Mouse (Mus musculus) midbrain, embryonic 12.5 days (tissue): ENCODE results near the gene Klhl2. TPM values are rescaled to one million over a fixed set of nuclear protein-coding genes. Genes with fewer than 3 reads are reported as not detected.

Experiments used
- ATAC-seq: fragments of 200-750 bp; cut with Nextera tagmentation; 2 replicates; pipeline ENCODE4 v1.8.0; 2017; ENCODE audit warnings: low read depth, moderate TSS enrichment, moderate library complexity; ENCODE audit not compliant: low FRiP score
- H3K27ac ChIP-seq: fragments of 300-500 bp; sonication (generic); replicated peaks from 2 replicates; pipeline ENCODE4 v1.5.1; 2016; ENCODE audit warnings: mild to moderate bottlenecking
- H3K27me3 ChIP-seq: fragments of 300-500 bp; sonication (generic); 2 replicates; pipeline ENCODE4 v1.6.1; 2016; ENCODE audit warnings: mild to moderate bottlenecking
- H3K36me3 ChIP-seq: fragments of 300-500 bp; sonication (generic); 2 replicates; pipeline ENCODE4 v1.6.1; 2016
- H3K4me1 ChIP-seq: fragments of 300-500 bp; sonication (generic); 2 replicates; pipeline ENCODE4 v1.6.1; 2016
- H3K4me2 ChIP-seq: fragments of 300-500 bp; sonication (generic); replicated peaks from 2 replicates; pipeline ENCODE4 v1.6.1; 2016; ENCODE audit warnings: mild to moderate bottlenecking, moderate library complexity
- H3K4me3 ChIP-seq: fragments of 300-500 bp; sonication (generic); 2 replicates; pipeline ENCODE4 v1.5.1; 2016; ENCODE audit warnings: mild to moderate bottlenecking
- H3K9ac ChIP-seq: fragments of 300-500 bp; sonication (generic); replicated peaks from 2 replicates; pipeline ENCODE4 v1.6.1; 2016; ENCODE audit warnings: mild to moderate bottlenecking, moderate library complexity
- H3K9me3 ChIP-seq: fragments of 300-500 bp; sonication (generic); 2 replicates; pipeline ENCODE4 v1.6.1; 2016; ENCODE audit warnings: mild to moderate bottlenecking
- WGBS: fragments of 180-500 bp; shearing (Covaris S2); methylation state at CpG from one replicate; pipeline ENCODE4 v1.1.7; 2016; 5-methylcytosine and 5-hydroxymethylcytosine counted together
- polyA plus RNA-seq: library from polyadenylated mRNA; unstranded; fragments of >200 nt; fragmentation: Nextera tagmentation; extraction: Ambion mirVana; gene quantifications from 2 replicates; pipeline ENCODE4 v1.2.1, GENCODE M21; 2016

The Klhl2 gene
- polyA plus RNA-seq, 1 experiment from 2014 or later = 24.3 TPM

DNA sequence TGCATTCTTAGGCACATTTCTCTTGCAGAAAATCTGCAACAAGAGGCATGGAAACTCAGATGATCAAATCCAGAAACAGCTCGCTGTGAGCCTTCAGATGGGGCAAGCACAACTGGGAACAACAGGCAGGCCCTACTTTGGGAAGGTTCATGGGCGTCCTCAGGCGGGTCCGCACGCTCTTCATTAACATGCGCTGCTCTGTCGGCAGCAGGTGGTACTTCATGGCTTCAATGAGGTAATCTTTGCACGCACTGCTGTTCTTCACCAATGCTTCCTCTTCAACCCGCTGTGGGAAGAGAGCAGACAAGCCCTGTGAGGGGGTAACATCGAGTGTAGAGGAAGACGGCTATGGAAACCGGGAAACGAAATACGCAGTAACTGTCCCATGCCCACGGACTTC lies 91.9 kb downstream of the Klhl2 start:
- no peak overlapping the region for H3K27ac ChIP-seq
- H3K27me3 ChIP-seq = no peaks in the 10 kb centered on the region
- no peaks in the 10 kb centered on the region for H3K9me3 ChIP-seq
- no peak overlapping the region for H3K9ac ChIP-seq
- H3K4me1 ChIP-seq = no peaks in the 10 kb centered on the region
- H3K36me3 ChIP-seq = peaks cover 30% of the 10 kb centered on the region
- no peak overlapping the region for H3K4me2 ChIP-seq
- 93% methylated on average over 15 of the region's 15 CpGs for WGBS
- H3K4me3 ChIP-seq = no peak overlapping the region
- no peak for ATAC-seq

- WGBS = 92% methylated on average over 10 of the region's 10 CpGs
- H3K4me1 ChIP-seq = no peaks in the 10 kb centered on the region
- H3K4me3 ChIP-seq = no peak overlapping the region
- no peak overlapping the region for H3K27ac ChIP-seq
- H3K27me3 ChIP-seq = no peaks in the 10 kb centered on the region
- H3K4me2 ChIP-seq = no peak overlapping the region
- no peak overlapping the region for H3K9ac ChIP-seq
- no peaks in the 10 kb centered on the region for H3K9me3 ChIP-seq
- no peak for ATAC-seq
- H3K36me3 ChIP-seq = peaks cover 28% of the 10 kb centered on the region
Observed at GRCm38 (mm10) chr8:64746215-64747058, 103.4 kb downstream of the Klhl2 start.

DNA sequence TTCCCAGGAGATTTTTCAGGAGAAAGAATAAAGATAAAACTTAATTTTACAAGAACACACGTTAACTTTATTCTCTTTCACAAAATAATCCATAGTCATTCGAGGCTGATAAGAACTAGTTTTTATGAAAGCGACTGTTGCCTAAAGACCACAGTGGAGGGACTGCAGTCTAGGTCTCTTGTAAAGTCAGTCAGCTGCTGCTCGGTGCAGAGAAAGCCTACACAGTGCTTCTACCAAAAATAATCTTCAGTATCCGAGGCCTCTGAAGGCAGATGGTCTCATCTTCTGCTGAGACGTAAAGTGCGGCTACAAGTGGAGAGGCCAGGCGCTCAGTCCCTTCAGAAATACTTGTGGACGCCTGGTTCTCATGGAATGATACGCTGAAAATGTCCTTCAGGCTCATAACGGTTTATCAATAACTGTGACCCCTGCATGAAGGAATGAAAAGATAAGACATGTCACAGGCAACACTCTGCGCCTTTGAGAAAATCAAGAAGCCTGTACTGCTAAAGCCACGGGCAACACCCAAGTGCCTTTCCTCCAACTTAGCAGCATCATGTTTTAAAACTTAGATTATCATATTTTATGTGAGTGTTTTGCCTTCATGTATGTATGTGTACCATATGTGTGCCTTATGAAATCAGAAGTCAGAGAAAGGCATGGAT lies 109.1 kb downstream of the Klhl2 start:
- no peak overlapping the region for H3K4me2 ChIP-seq
- 93% methylated on average over 13 of the region's 13 CpGs for WGBS
- no peak overlapping the region for H3K9ac ChIP-seq
- peaks cover 6% of the 10 kb centered on the region for H3K36me3 ChIP-seq
- H3K4me3 ChIP-seq = no peak overlapping the region
- H3K27me3 ChIP-seq = no peaks in the 10 kb centered on the region
- no peaks in the 10 kb centered on the region for H3K4me1 ChIP-seq
- H3K27ac ChIP-seq = no peak overlapping the region
- no peaks in the 10 kb centered on the region for H3K9me3 ChIP-seq
- no peak for ATAC-seq

DNA sequence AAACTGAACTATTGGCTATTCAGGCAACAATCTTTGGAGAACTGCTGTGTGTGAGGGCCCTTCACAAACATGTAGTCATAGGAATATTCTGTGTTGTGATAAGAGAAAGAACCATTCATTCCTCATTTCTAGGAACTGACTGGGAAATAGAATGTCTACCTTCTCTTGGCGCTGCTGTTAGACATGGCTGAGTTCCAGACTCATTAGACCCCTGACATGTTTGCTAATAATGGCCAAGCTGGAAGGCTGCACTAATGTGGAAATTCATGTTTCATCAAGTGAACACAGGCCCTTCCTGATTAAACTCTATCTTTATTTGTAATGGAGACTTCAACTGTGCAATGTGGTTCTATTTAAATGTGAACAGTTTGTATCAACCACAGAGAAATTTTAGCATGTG lies 110.9 kb downstream of the Klhl2 start:
- H3K27ac ChIP-seq = no peak overlapping the region
- no peak overlapping the region for H3K4me2 ChIP-seq
- H3K27me3 ChIP-seq = no peaks in the 10 kb centered on the region
- no peaks in the 10 kb centered on the region for H3K9me3 ChIP-seq
- H3K9ac ChIP-seq = no peak overlapping the region
- H3K4me3 ChIP-seq = no peak overlapping the region
- 94% methylated on average over 1 of the region's 1 CpGs for WGBS
- peaks cover 6% of the 10 kb centered on the region for H3K36me3 ChIP-seq
- no peak for ATAC-seq
- H3K4me1 ChIP-seq = peaks cover 9% of the 10 kb centered on the region

DNA sequence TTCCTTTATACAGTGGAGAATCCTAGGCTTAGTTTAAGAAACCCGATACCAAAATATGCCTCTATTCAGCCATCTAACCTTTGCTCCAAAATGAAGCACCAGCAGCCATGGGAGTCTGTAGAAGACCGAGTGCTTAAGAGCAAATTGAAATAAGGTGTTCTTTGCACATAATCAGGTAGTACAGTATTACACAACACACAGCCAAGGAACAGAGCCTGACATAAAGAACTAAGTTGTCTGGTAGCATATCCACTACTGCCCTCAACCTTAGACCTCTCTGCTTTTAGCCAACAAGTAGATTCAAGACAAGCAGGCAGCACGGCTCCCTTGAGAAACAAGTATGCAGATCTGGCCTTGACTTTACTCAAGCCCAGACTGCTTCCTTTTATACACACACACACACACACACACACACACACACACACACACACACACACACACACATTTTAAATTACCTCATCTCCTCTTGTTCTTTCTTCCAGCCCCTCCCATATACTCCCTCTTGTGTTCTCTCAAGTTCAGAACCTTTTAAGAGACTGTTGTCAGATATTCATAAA lies 113.0 kb downstream of the Klhl2 start:
- peaks cover 6% of the 10 kb centered on the region; the same call in 1 of the 2 replicates for H3K36me3 ChIP-seq
- no peak overlapping the region for H3K4me2 ChIP-seq
- H3K9me3 ChIP-seq = no peaks in the 10 kb centered on the region
- no peaks in the 10 kb centered on the region for H3K27me3 ChIP-seq
- no peak overlapping the region for H3K27ac ChIP-seq
- WGBS = 89% methylated on average over 3 of the region's 3 CpGs
- peaks cover 16% of the 10 kb centered on the region for H3K4me1 ChIP-seq
- ATAC-seq = no peak
- no peak overlapping the region for H3K9ac ChIP-seq
- no peak overlapping the region for H3K4me3 ChIP-seq

DNA sequence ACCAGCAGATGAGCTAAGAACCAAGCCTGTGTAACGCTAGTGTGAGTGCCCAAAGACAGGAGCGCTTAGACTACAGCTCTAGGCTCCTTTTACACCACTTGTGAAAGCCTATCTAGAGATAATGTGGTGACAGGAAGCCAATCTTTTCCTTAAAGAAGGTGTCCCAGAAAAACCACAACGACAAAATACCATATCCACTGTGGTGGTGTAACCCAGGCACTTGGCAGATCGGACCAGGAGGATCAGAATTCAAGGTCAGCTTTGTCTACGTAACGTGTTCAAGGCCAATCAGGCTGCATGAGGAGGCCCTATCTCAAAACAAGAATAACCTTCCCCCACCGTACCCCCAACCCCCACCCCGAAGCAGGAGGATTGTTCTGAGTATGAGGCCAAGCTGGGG lies 114.7 kb downstream of the Klhl2 start:
- no peak for ATAC-seq
- Histone ChIP-seq H3K36me3 (peaks cover 10% of the 10 kb centered on the region), H3K4me3 (no peak overlapping the region), H3K9me3 (no peaks in the 10 kb centered on the region), H3K27me3 (no peaks in the 10 kb centered on the region), H3K27ac (0 out of 2 replicates have a peak overlapping the region, but pooled peaks have one; percentile 4), H3K9ac (no peak overlapping the region), H3K4me1 (peaks cover 23% of the 10 kb centered on the region), H3K4me2 (no peak overlapping the region)
- 93% methylated on average over 8 of the region's 8 CpGs for WGBS

GRCm38 (mm10) chr8:64733271-64733943 lies 116.4 kb downstream of the Klhl2 start, which contains the start of gene Msmo1:
Msmo1 (minus strand) TSS chr8:64733792.
- peak within 1 kb of the TSS; percentile 85 for H3K4me3 ChIP-seq
- peaks cover 25% of the 10 kb centered on the region for H3K36me3 ChIP-seq
- peaks cover 37% of the 10 kb centered on the region for H3K4me1 ChIP-seq
- under 1% methylated on average over 60 of the region's 60 CpGs for WGBS
- ATAC-seq = peak; percentile 99
- peak within 1 kb of the TSS; percentile 84 for H3K27ac ChIP-seq
- peak within 1 kb of the TSS; percentile 59 for H3K4me2 ChIP-seq
- no peaks in the 10 kb centered on the region for H3K27me3 ChIP-seq
- H3K9me3 ChIP-seq = no peaks in the 10 kb centered on the region
- H3K9ac ChIP-seq = peak within 1 kb of the TSS; percentile 76

- Histone ChIP-seq H3K9me3 (no peaks in the 10 kb centered on the region), H3K27ac (peak overlapping the region; percentile 84; the same call in 1 of the 2 replicates), H3K4me1 (peaks cover 42% of the 10 kb centered on the region), H3K36me3 (peaks cover 27% of the 10 kb centered on the region), H3K9ac (peak overlapping the region; percentile 76), H3K27me3 (no peaks in the 10 kb centered on the region), H3K4me2 (peak overlapping the region; percentile 59), H3K4me3 (peak overlapping the region; percentile 85)
- WGBS = 9% methylated on average over 9 of the region's 9 CpGs
- no peak for ATAC-seq
Observed at GRCm38 (mm10) chr8:64732596-64732995, 117.2 kb downstream of the Klhl2 start.

- no peak for ATAC-seq
- H3K4me2 ChIP-seq = no peak overlapping the region
- H3K27me3 ChIP-seq = no peaks in the 10 kb centered on the region
- peaks cover 69% of the 10 kb centered on the region for H3K36me3 ChIP-seq
- H3K4me3 ChIP-seq = no peak overlapping the region
- H3K27ac ChIP-seq = no peak overlapping the region
- WGBS = 85% methylated on average over 7 of the region's 7 CpGs
- peaks cover 33% of the 10 kb centered on the region for H3K4me1 ChIP-seq
- no peaks in the 10 kb centered on the region for H3K9me3 ChIP-seq
- no peak overlapping the region for H3K9ac ChIP-seq
Observed at GRCm38 (mm10) chr8:64728156-64728555, 121.7 kb downstream of the Klhl2 start.

DNA sequence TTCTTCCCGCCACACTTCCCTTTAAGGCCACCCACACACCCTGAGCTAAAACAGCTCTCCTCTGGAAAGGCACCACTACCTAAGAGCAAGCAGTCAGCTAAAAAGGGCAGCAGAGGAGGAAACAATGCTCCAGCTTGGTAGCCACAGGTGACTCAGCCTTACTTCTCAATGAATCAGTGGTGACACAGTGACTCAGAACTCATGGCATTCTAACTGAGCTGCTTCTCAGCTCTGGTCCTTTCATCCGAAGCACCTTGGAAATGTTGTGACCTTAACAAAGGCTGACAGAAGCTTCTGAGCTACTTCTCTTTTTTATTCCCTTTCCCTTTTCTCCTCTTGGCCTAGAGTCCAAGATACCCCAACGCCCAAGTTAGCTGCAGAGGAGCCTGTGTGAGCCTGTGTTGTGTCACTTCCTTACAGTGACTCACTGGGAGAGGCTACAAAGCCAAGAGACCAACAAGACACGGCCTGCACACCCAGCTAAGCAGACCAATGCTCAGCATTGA lies 123.6 kb downstream of the Klhl2 start:
- H3K4me2 ChIP-seq = no peak overlapping the region
- no peaks in the 10 kb centered on the region for H3K27me3 ChIP-seq
- ATAC-seq = no peak
- H3K27ac ChIP-seq = no peak overlapping the region
- no peaks in the 10 kb centered on the region for H3K9me3 ChIP-seq
- H3K4me1 ChIP-seq = peaks cover 24% of the 10 kb centered on the region; the same call in 1 of the 2 replicates
- 88% methylated on average over 4 of the region's 4 CpGs for WGBS
- no peak overlapping the region for H3K4me3 ChIP-seq
- peaks cover 86% of the 10 kb centered on the region for H3K36me3 ChIP-seq
- H3K9ac ChIP-seq = no peak overlapping the region

DNA sequence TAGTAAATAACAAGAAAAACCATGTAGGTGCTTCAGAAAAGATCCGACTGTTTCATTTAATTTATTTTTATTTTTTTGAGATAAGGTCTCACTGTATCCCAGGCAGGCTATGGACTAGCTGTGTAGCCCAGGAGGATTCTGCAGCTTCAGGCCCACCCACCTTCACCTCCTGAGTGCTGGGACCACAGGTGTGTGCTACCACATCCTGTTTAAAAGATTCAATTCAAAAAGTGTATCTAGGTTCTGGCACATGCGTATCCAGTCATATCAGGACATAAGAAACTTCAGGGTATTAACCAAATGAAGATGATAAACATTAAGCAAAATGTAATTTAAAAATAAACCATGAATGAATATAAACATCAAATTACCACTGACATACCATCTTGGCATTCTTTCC lies 126.6 kb downstream of the Klhl2 start:
- peaks cover 88% of the 10 kb centered on the region for H3K36me3 ChIP-seq
- H3K27ac ChIP-seq = no peak overlapping the region
- H3K9me3 ChIP-seq = no peaks in the 10 kb centered on the region
- no peak overlapping the region for H3K4me2 ChIP-seq
- H3K27me3 ChIP-seq = no peaks in the 10 kb centered on the region
- H3K4me1 ChIP-seq = peaks cover 3% of the 10 kb centered on the region; the same call in 1 of the 2 replicates
- WGBS = 92% methylated on average over 2 of the region's 2 CpGs
- no peak for ATAC-seq
- no peak overlapping the region for H3K9ac ChIP-seq
- no peak overlapping the region for H3K4me3 ChIP-seq
